Mouse (Mus musculus): ENCODE data around the gene Tex21.

GRCm38 (mm10) chr12:76182831-76183230 is 63.7 kb downstream of the Tex21 start:
- TF ChIP-seq POLR2A (IDR thresholded peaks at IDR 0.05; ENCODE audit: extremely low read depth, insufficient read depth, low read length) (no peak), CTCF (IDR thresholded peaks at IDR 0.05; ENCODE audit: low read depth, low read length) (no peak)

Measured in liver, adult 2 months (tissue).